Mouse (Mus musculus): Measurements from ENCODE around the gene Scand1.

Scand1 gene

GRCm38 (mm10) chr2:156312297-156312897 lies at the start of gene Scand1, which contains the start of gene Cnbd2:
Gene Scand1 (minus strand): TSS chr2:156312704.
Gene Cnbd2 (plus strand): TSS chr2:156312299.
- peak; percentile 90 to 92 for DNase-seq (ENCODE audit: low spot score in 2 of 2)

- DNase-seq (ENCODE audit: low spot score in 2 of 2) = no peak
These were observed 43.5 kb upstream of the Scand1 start for GRCm38 (mm10) chr2:156356031-156356430.

- DNase-seq (ENCODE audit: low spot score in 2 of 2) = no peak
These were observed 40.8 kb upstream of the Scand1 start for GRCm38 (mm10) chr2:156353265-156353692.

- DNase-seq (ENCODE audit: low spot score in 2 of 2) = no peak
These were observed 40.1 kb upstream of the Scand1 start for GRCm38 (mm10) chr2:156352413-156353165.

- DNase-seq (ENCODE audit: low spot score in 2 of 2) = no peak
These were observed 38.7 kb upstream of the Scand1 start for GRCm38 (mm10) chr2:156351243-156351642.

GRCm38 (mm10) chr2:156349286-156349848 lies 36.9 kb upstream of the Scand1 start:
- no peak for DNase-seq (ENCODE audit: low spot score in 2 of 2)

GRCm38 (mm10) chr2:156348812-156349211 lies 36.3 kb upstream of the Scand1 start:
- DNase-seq (ENCODE audit: low spot score in 2 of 2) = no peak

GRCm38 (mm10) chr2:156344775-156345532 lies 32.5 kb upstream of the Scand1 start:
- DNase-seq (ENCODE audit: low spot score in 2 of 2) = no peak

GRCm38 (mm10) chr2:156340078-156340477 lies 27.6 kb upstream of the Scand1 start:
- no peak for DNase-seq (ENCODE audit: low spot score in 2 of 2)

GRCm38 (mm10) chr2:156331446-156331965 lies 19.0 kb upstream of the Scand1 start:
- no peak for DNase-seq (ENCODE audit: low spot score in 2 of 2)

- no peak for DNase-seq (ENCODE audit: low spot score in 2 of 2)
These were observed 18.2 kb upstream of the Scand1 start for GRCm38 (mm10) chr2:156330681-156331080.

- DNase-seq (ENCODE audit: low spot score in 2 of 2) = no peak
These were observed 12.2 kb upstream of the Scand1 start for GRCm38 (mm10) chr2:156324681-156325080.

GRCm38 (mm10) chr2:156324116-156324588 lies 11.6 kb upstream of the Scand1 start:
- DNase-seq (ENCODE audit: low spot score in 2 of 2) = no peak

- no peak for DNase-seq (ENCODE audit: low spot score in 2 of 2)
These were observed 9.0 kb upstream of the Scand1 start for GRCm38 (mm10) chr2:156321538-156321937.

GRCm38 (mm10) chr2:156318491-156318890 lies 6.0 kb upstream of the Scand1 start:
- DNase-seq (ENCODE audit: low spot score in 2 of 2) = no peak

GRCm38 (mm10) chr2:156314811-156315210 lies 2.3 kb upstream of the Scand1 start:
- DNase-seq (ENCODE audit: low spot score in 2 of 2) = no peak

- no peak for DNase-seq (ENCODE audit: low spot score in 2 of 2)
These were observed 649 bp upstream of the Scand1 start for GRCm38 (mm10) chr2:156313153-156313552.

GRCm38 (mm10) chr2:156311841-156312291 lies 638 bp downstream of the Scand1 start:
- no peak for DNase-seq (ENCODE audit: low spot score in 2 of 2)

GRCm38 (mm10) chr2:156311441-156311840 lies 1.1 kb downstream of the Scand1 start:
- peak; percentile 7 to 9 for DNase-seq (ENCODE audit: low spot score in 2 of 2)

GRCm38 (mm10) chr2:156310945-156311344 lies 1.6 kb downstream of the Scand1 start:
- no peak for DNase-seq (ENCODE audit: low spot score in 2 of 2)

- no peak for DNase-seq (ENCODE audit: low spot score in 2 of 2)
These were observed 2.0 kb downstream of the Scand1 start for GRCm38 (mm10) chr2:156310455-156310854.

GRCm38 (mm10) chr2:156309948-156310347 lies 2.6 kb downstream of the Scand1 start:
- no peak for DNase-seq (ENCODE audit: low spot score in 2 of 2)
